Mouse (Mus musculus): ENCODE measurements around the gene Pou6f2.

Gene Pou6f2

DNA sequence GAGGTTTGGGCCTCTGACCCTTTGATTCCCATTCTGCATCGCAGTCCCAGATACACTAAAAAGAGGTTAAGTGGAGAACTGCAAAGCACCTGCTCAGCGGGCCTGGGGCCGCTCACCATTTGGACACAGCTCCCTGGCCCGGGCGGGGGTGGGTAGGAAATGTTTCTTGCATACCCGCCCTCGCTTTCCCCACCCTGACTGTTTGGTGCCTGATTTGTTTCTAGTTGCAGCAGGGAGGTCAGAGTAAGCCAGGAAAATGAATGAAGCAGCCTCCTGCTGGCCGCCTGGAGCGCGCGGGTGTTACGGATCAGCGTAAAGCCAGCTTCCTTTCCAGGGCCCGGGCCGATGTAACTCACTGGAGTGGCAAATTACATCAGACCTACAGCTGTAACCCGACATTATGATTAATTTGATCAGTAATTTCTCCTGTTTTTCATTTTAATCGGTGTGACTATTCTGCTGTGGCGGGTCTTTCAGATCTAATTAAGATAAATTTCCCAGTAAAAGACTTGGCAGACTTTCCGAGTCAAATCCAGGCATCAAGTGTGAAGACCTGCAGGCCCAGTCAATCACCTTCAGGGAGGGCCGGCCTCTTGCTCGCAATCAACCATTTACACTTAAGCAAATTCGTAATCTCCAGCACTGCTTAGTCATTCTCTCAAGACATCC, 178.8 kb downstream of the Pou6f2 start:
- peak; percentile 54 for DNase-seq (ENCODE audit: low read depth, low spot score)

DNA sequence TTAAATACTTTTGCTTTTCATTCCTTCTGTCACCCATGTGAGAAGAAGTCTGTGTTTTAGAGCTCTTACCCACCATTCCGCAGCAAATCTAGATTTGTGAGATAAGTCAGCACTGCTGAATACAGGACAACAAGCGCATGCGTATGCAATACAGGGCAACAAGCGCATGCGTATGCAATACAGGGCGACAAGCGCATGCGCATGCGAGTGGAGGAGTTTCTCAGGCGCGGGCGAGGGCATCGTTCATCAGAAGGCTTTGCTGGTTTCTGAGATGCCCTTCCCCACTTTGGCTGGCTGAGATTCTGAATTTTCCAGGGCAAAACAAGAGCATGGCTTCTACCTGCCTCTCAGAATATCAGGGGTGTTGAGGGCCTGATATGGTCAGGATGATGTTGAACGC, 186.2 kb downstream of the Pou6f2 start:
- peak; percentile 26 for DNase-seq (ENCODE audit: low read depth, low spot score)

- peak; percentile 15 for DNase-seq (ENCODE audit: low read depth, low spot score)
These were observed 192.8 kb downstream of the Pou6f2 start for GRCm38 (mm10) chr13:18204476-18205250.

DNA sequence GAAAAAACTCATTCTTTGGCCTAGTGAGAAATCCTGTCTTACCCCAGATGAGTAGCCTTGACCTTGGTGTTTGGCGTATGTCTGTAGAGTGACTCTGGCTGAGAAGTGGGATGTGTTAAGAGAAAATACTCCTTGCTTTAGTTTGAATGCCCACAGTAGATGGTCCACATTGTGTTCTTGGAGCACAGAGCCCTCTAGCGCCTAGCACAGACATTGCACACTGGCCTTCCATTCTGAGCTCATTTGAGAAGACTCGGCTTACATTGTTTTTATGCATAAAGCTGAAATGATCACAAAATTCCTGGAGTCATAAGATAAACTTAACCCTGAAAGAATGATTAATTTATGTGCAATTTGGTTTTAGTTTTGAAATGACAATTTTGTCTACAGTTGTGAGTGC, 223.5 kb downstream of the Pou6f2 start:
- DNase-seq (ENCODE audit: low read depth, low spot score) = peak; percentile 62

- no peak for DNase-seq (ENCODE audit: low read depth, low spot score)
These were observed 224.5 kb downstream of the Pou6f2 start for GRCm38 (mm10) chr13:18173021-18173420.

- no peak for DNase-seq (ENCODE audit: low read depth, low spot score)
These were observed 225.2 kb downstream of the Pou6f2 start for GRCm38 (mm10) chr13:18172334-18172733.

- DNase-seq (ENCODE audit: low read depth, low spot score) = no peak
These were observed 233.3 kb downstream of the Pou6f2 start for GRCm38 (mm10) chr13:18164182-18164581.

GRCm38 (mm10) chr13:18160566-18160965, 236.9 kb downstream of the Pou6f2 start:
- DNase-seq (ENCODE audit: low read depth, low spot score) = no peak

DNA sequence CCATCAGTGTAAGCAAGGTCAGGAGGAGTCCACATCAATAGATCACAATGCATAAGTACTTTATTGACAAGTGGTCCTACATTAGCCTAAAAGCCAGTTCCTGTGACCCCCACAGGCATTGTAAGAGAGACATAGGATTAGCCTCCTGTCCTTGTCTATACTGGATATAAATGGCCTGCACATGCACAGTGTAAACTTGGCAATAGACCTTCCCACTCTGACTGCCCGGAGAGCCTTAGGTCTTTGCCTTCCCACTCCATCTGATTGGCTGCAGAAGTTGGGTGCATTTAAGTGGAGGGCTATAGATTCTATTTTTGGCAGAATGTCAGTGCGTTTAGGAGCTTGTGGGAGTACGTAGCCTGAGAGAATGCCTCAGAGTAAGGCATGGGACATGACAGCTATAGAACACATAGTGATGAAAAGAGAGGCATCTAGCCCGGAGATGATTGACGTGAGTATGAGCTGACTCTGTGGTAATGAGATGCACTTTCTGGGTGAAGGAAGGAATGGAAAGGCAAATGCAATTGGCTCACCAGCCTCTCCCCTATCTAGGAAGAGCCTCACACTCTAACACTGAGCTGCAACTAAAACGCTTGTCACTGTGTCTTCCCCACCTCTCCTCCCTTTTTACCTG, 243.4 kb downstream of the Pou6f2 start:
- no peak for DNase-seq (ENCODE audit: low read depth, low spot score)

DNA sequence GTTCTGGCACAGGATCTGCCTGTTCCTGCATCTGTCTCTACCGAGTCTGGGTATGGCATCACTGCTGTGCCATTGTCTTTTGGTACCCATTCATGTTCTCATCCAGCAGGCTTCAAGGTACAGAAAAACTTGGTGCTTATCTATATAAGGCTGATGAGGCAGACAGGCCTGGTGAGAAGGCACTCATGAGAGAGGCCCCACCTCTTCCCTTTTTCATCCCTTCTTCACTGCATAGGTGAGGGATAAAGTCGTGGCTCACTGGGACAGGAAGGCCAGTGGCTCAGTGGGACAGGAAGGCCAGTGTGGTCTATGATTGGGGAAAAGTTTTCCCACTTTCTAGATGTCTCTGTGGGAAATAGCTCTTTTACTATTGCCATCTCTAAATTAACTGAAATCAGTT, 263.8 kb downstream of the Pou6f2 start:
- no peak for DNase-seq (ENCODE audit: low read depth, low spot score)

DNA sequence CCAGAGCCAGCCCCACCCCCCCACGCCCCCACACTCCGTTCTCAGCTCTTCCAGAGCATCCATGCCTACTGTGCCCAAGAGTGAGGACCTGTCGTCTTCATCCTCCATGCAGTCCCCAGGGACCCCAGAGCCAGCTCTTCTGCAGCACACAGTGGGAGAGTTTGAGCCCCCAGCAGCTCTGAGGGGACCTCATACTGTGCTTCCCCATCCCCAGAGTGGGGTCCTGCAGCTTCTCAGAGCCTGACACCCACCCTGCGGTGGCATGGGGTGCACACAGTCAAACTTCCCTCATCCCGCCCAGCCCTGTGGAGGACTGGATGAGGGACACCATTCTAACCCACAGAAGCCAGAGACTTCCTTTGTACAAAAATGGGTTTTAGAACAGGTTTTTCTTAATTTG, 264.3 kb downstream of the Pou6f2 start:
- no peak for DNase-seq (ENCODE audit: low read depth, low spot score)

GRCm38 (mm10) chr13:18131324-18131723, 266.2 kb downstream of the Pou6f2 start:
- DNase-seq (ENCODE audit: low read depth, low spot score) = no peak

DNA sequence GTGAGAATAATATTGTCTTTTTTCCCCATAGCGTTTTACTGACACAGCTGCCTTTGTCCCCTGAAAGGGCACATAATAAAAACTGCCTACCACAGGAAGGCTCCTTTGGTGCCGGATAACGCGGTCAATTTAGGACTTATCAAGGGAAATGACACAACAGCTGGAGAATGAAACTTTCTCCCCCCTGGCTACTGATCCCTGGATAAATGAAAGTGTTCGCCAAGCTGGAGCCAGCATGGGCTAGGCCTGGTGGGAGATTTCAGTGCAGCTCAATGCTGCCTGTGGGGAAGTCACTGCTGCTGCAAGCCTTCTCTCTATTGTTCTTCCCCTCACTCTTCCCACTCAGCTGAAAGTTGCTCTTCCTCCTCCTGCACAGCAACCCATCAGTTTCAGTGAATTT, 267.8 kb downstream of the Pou6f2 start:
- DNase-seq (ENCODE audit: low read depth, low spot score) = no peak

- DNase-seq (ENCODE audit: low read depth, low spot score) = no peak
These were observed 268.7 kb downstream of the Pou6f2 start for GRCm38 (mm10) chr13:18128826-18129225.

DNA sequence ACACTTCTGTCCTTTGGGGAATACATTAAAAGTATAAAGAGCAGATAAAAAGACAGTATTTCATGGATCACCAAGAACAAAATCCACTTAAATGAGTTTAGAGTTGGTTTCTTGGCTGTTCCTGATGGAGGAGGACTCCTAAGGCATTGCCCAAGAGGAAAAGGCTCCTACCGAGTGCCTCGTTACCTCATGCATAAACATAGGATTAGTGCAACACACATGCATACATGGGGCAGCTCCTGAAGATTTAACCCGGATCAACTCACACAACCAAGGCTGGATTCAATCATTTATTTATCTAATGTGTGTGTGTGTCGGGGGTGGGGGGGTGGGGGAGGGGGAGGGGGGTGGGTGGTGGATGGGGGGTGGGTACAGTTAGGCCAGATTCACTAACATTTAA, 269.4 kb downstream of the Pou6f2 start:
- no peak for DNase-seq (ENCODE audit: low read depth, low spot score)

- DNase-seq (ENCODE audit: low read depth, low spot score) = no peak
These were observed 271.4 kb downstream of the Pou6f2 start for GRCm38 (mm10) chr13:18126111-18126510.

DNA sequence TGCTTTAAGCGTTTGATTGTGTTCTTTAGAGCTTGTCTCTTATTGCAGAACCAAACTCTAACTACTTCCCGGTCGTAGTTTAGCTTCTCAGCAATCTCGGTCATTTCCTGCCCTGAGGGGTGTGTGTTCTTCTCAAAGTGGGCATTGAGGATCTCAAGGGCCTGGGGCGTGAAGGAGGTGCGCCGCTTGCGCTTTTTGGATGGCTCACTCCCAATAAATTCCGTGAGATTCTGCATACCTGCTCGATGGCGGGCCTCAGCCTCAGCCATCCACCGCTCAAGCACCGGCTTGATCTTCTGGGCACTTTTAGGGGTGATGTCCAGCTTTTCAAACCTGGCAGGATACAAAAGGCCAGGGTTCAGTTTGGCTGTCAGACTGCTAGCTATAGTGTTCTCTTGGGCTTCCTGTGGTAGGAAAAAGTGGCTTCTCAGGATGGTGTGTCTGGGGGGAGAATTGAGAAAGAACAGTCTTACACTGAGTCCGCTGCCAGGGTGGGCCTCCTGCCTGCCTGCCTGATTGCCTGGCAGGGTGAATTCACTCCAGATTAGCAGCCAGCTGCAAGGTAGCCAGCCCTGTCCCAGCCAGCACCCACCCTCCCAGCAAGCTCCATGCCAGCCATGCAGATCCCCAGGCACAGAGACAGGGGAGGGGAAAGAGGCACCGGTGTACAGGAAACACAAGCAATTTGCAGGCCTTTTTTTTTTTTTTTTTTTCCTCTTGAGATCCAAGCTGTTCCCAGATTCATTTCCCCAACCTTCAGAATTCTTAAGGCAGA, 272.1 kb downstream of the Pou6f2 start:
- DNase-seq (ENCODE audit: low read depth, low spot score) = peak; percentile 47

DNA sequence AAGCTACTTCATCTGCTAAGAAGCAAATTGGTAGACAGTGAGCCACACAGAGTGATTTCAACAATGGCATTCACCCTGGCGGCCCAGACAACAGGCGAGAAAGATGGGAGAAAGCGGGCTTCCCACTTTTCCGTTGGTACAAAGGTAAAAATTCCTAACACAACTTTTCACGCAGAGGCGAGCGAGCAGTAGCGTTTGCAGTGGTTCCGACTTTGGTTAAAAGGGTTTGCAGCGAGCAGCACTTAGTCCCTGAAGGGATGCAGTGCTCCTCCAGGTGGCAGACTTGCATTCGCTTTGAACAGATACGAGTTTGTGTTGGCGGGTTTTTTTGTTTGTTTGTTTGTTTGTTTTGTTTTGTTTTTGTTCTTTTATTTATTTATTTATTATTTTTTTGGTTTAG, 273.1 kb downstream of the Pou6f2 start:
- peak; percentile 70 for DNase-seq (ENCODE audit: low read depth, low spot score)

DNA sequence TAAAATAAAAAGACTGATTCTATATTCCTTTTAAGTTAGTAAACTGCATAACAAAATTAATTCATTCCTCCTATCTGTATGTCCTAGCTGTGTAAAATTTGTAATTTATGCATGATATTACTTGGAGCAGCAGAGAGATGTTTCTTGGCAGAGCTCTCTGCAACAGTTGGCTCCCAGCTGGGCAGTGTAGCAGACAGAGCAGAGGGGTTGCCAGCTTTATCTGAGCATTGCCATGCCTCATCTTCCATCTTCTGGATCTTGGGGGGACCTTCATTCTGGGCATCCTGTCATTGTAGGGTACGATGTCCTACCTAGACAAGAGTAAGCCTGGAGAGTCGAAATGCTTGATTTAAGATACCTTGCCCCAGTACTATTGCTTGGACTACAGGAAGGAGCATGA, 277.1 kb downstream of the Pou6f2 start:
- DNase-seq (ENCODE audit: low read depth, low spot score) = no peak

DNA sequence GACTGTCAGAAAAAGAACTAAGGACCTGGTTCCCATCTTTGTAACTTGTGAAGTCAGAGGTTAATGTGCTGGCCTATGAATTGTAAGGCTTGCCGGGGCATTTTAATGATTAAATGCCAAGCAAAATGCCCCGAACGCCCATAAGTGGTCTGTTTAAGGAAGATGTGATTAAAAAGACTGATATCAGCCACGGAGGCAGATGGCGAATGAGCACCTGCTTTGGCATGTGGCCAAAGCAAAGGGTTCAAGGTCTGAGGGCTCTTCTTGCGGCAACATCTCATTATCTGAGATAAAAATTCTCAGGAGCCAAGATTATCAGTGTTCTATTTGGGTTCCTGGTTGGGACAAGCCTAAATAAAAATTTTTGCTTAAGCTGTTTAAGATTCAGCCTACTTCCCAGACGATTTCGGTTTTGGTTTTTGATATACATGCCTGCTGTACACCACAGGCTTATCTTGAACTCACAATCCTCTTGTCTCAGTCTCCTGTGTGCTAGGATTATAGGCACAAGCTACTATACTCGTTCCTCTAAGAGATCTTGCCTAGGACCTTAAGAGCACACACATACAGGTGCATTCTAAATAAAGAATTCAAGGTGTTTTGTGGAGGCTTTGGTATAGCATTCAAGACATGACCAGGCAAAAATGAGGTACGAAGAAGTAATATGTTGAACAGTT, 315.9 kb downstream of the Pou6f2 start:
- DNase-seq (ENCODE audit: low read depth, low spot score) = no peak

All from R1 (cell line).